12 mouse cellular contexts compared by ENCODE assay signal in genomic region chr8:57966676-57967075, GRCm38 (mm10).
DNase-seq lines count a peak whose midpoint lies in the region; ATAC-seq and TF ChIP-seq lines count a peak whose summit lies in the region.
"Had no signal": no experiment of that assay in that cellular context is flagged by ENCODE, and none has a peak within 500 bp of the region (broad histone marks: within the 10 kb centered on the region; RNA-seq: fewer than 3 reads in every experiment).

No protein-coding gene starts in this region.

- H3K4me3 ChIP-seq in forebrain, embryonic 11.5 days (ENCODE audit: low read depth, low read length), result no peak overlapping the region
- no peak overlapping the region for H3K4me3 ChIP-seq in forebrain, embryonic 15.5 days
- H3K4me3 ChIP-seq in liver, adult 2 months (ENCODE audit: insufficient read depth, low read depth, low read length), result no peak overlapping the region
- H3K4me3 ChIP-seq in ES-E14 (ENCODE audit: insufficient read depth in 1 of 2, low read depth in 1 of 2, low read length in 2 of 2, poor library complexity in 1 of 2, severe bottlenecking in 1 of 2), result no peak overlapping the region
- H3K4me3 ChIP-seq in limb, embryonic 10.5 days, result no peak overlapping the region
- H3K4me3 ChIP-seq in intestine, embryonic 16.5 days (ENCODE audit: low read length), result no peak overlapping the region
- H3K4me3 ChIP-seq: embryonic facial prominence, embryonic 12.5 days; limb, embryonic 15.5 days had no signal

- H3K36me3 ChIP-seq in forebrain, embryonic 11.5 days (ENCODE audit: control insufficient read depth, insufficient read depth, low read length), result no peaks in the 10 kb centered on the region
- no peaks in the 10 kb centered on the region for H3K36me3 ChIP-seq in forebrain, embryonic 15.5 days
- H3K36me3 ChIP-seq in liver, adult 2 months (ENCODE audit: control insufficient read depth, insufficient read depth, low read length), result no peaks in the 10 kb centered on the region
- no peaks in the 10 kb centered on the region for H3K36me3 ChIP-seq in ES-E14 (ENCODE audit: control insufficient read depth, insufficient read depth, low read length, poor library complexity, severe bottlenecking)
- H3K36me3 ChIP-seq in limb, embryonic 10.5 days, result no peaks in the 10 kb centered on the region
- no peaks in the 10 kb centered on the region for H3K36me3 ChIP-seq in intestine, embryonic 16.5 days (ENCODE audit: control insufficient read depth, insufficient read depth, low read length)
- H3K36me3 ChIP-seq: embryonic facial prominence, embryonic 12.5 days; G1E; limb, embryonic 15.5 days had no signal

- 19% methylated on average over 6 of the region's 6 CpGs for WGBS in forebrain, embryonic 11.5 days
- 17% methylated on average over 6 of the region's 6 CpGs for WGBS in forebrain, embryonic 15.5 days
- 21% methylated on average over 6 of the region's 6 CpGs for WGBS in liver, adult 2 months
- WGBS in limb, embryonic 10.5 days, result 28% methylated on average over 6 of the region's 6 CpGs
- WGBS in intestine, embryonic 16.5 days, result 26% methylated on average over 6 of the region's 6 CpGs

- H3K27me3 ChIP-seq in forebrain, embryonic 11.5 days (ENCODE audit: control insufficient read depth, insufficient read depth, low read length), result no peaks in the 10 kb centered on the region
- no peaks in the 10 kb centered on the region for H3K27me3 ChIP-seq in forebrain, embryonic 15.5 days
- no peaks in the 10 kb centered on the region for H3K27me3 ChIP-seq in liver, adult 2 months (ENCODE audit: control insufficient read depth, insufficient read depth, low read length)
- H3K27me3 ChIP-seq in limb, embryonic 10.5 days (ENCODE audit: low read depth, poor library complexity, severe bottlenecking), result no peaks in the 10 kb centered on the region
- no peaks in the 10 kb centered on the region for H3K27me3 ChIP-seq in intestine, embryonic 16.5 days (replicated peaks; ENCODE audit: control insufficient read depth, insufficient read depth, low read length)
- H3K27me3 ChIP-seq: embryonic facial prominence, embryonic 12.5 days; limb, embryonic 15.5 days had no signal

- no peaks in the 10 kb centered on the region for H3K9me3 ChIP-seq in forebrain, embryonic 11.5 days (ENCODE audit: control insufficient read depth, low read length)
- no peaks in the 10 kb centered on the region for H3K9me3 ChIP-seq in forebrain, embryonic 15.5 days
- no peaks in the 10 kb centered on the region for H3K9me3 ChIP-seq in ES-E14 (ENCODE audit: control insufficient read depth, insufficient read depth, low read depth, low read length)
- H3K9me3 ChIP-seq in limb, embryonic 10.5 days (replicated peaks), result no peaks in the 10 kb centered on the region
- H3K9me3 ChIP-seq in intestine, embryonic 16.5 days (ENCODE audit: control insufficient read depth, low read length), result no peaks in the 10 kb centered on the region
- H3K9me3 ChIP-seq: embryonic facial prominence, embryonic 12.5 days; G1E; limb, embryonic 15.5 days had no signal

- in situ Hi-C loops in ES-E14 (cut with MboI; ENCODE audit: low sequenced_read_pairs in 2 of 2, unreplicated experiment in 2 of 2), result no loop called here

- H3K79me2 ChIP-seq in liver, adult 2 months (ENCODE audit: control insufficient read depth, insufficient read depth, low read length), result no peaks in the 10 kb centered on the region

- no peak overlapping the region for H3K27ac ChIP-seq in forebrain, embryonic 11.5 days (ENCODE audit: low read depth, low read length)
- H3K27ac ChIP-seq in forebrain, embryonic 15.5 days (replicated peaks), result no peak overlapping the region
- no peak overlapping the region for H3K27ac ChIP-seq in liver, adult 2 months (replicated peaks; ENCODE audit: insufficient read depth, low read depth, low read length)
- no peak overlapping the region for H3K27ac ChIP-seq in ES-E14 (ENCODE audit: insufficient read depth, low read depth, low read length, poor library complexity, severe bottlenecking)
- no peak overlapping the region for H3K27ac ChIP-seq in limb, embryonic 10.5 days
- H3K27ac ChIP-seq in intestine, embryonic 16.5 days (ENCODE audit: low read length), result no peak overlapping the region
- H3K27ac ChIP-seq: embryonic facial prominence, embryonic 12.5 days; limb, embryonic 15.5 days had no signal

- TF ChIP-seq POLR2A in liver, adult 2 months (IDR thresholded peaks at IDR 0.05; ENCODE audit: extremely low read depth, insufficient read depth, low read length), result no peak

- ATAC-seq in forebrain, embryonic 11.5 days (replicated peaks; ENCODE audit: low FRiP score), result 0 out of 2 replicates have a peak, but pooled peaks have one; percentile 22
- ATAC-seq in forebrain, embryonic 15.5 days (replicated peaks), result no peak
- ATAC-seq in intestine, embryonic 16.5 days, result no peak

- no peak overlapping the region for H3K4me2 ChIP-seq in forebrain, embryonic 11.5 days (ENCODE audit: low read depth, low read length, severe bottlenecking)
- no peak overlapping the region for H3K4me2 ChIP-seq in forebrain, embryonic 15.5 days (replicated peaks)
- no peak overlapping the region for H3K4me2 ChIP-seq in intestine, embryonic 16.5 days (ENCODE audit: low read depth, low read length)
- H3K4me2 ChIP-seq: embryonic facial prominence, embryonic 12.5 days; limb, embryonic 15.5 days had no signal

- no peaks in the 10 kb centered on the region for H3K4me1 ChIP-seq in forebrain, embryonic 11.5 days (replicated peaks; ENCODE audit: control insufficient read depth, insufficient read depth, low read length)
- peaks cover 14% of the 10 kb centered on the region; the same call in 1 of the 2 replicates for H3K4me1 ChIP-seq in forebrain, embryonic 15.5 days
- H3K4me1 ChIP-seq in liver, adult 2 months (ENCODE audit: control insufficient read depth, insufficient read depth, low read length), result no peaks in the 10 kb centered on the region
- no peaks in the 10 kb centered on the region for H3K4me1 ChIP-seq in ES-E14 (ENCODE audit: control insufficient read depth in 2 of 2, insufficient read depth in 2 of 2, low read length in 2 of 2, poor library complexity in 1 of 2)
- peaks cover 15% of the 10 kb centered on the region for H3K4me1 ChIP-seq in limb, embryonic 10.5 days
- H3K4me1 ChIP-seq in intestine, embryonic 16.5 days (ENCODE audit: control insufficient read depth, insufficient read depth, low read length), result no peaks in the 10 kb centered on the region
- H3K4me1 ChIP-seq: limb, embryonic 15.5 days had no signal

- peak; percentile 13; the same call in 1 of the 2 replicates for TF ChIP-seq CTCF in liver, adult 2 months (IDR thresholded peaks at IDR 0.05; ENCODE audit: low read depth, low read length)

- no peak overlapping the region for H3K9ac ChIP-seq in forebrain, embryonic 11.5 days (ENCODE audit: low read length)
- H3K9ac ChIP-seq in forebrain, embryonic 15.5 days (replicated peaks), result no peak overlapping the region
- H3K9ac ChIP-seq in liver, adult 2 months (ENCODE audit: low read depth, low read length), result no peak overlapping the region
- H3K9ac ChIP-seq in ES-E14 (ENCODE audit: insufficient read depth, low read depth, low read length, poor library complexity, severe bottlenecking), result no peak overlapping the region
- no peak overlapping the region for H3K9ac ChIP-seq in intestine, embryonic 16.5 days (ENCODE audit: low read depth, low read length)
- H3K9ac ChIP-seq: embryonic facial prominence, embryonic 12.5 days; limb, embryonic 15.5 days had no signal

- peak; percentile 67 for DNase-seq in forebrain, embryonic 11.5 days (ENCODE audit: low spot score)
- no peak for DNase-seq in liver, adult 2 months (ENCODE audit: extremely low read depth, low read depth, low spot score)
- no peak for DNase-seq in liver
- peak; percentile 33 for DNase-seq in ES-E14 (ENCODE audit: low read depth, low spot score)
- DNase-seq in limb, embryonic 10.5 days (ENCODE audit: low spot score), result peak; percentile 48
- DNase-seq in Muller cell, postnatal 12 days (ENCODE audit: inconsistent ontology term), result no peak
- DNase-seq: heart, postnatal 10 days had no signal

TF ChIP-seq in ES-E14, 5 proteins besides CTCF, POLR2A, EP300 and RAD21:
- TF ChIP-seq ZC3H11A (IDR thresholded peaks at IDR 0.05; ENCODE audit: borderline replicate concordance, low read depth, low read length) (peak; percentile 8; the same call in 1 of the 2 replicates), ZNF384 (IDR thresholded peaks at IDR 0.05; ENCODE audit: low read depth, low read length) (no peak)
TF ChIP-seq in ES-E14: peak in this region for 1.

Comparison
In these comparisons a context has a peak if more than half of its experiments do, and no peak if none do; other contexts are left out.
1. DNase-seq: peak in forebrain, embryonic 11.5 days (single experiment), ES-E14 (single experiment) and limb, embryonic 10.5 days (single experiment); none in liver, adult 2 months (single experiment), liver (single experiment) and Muller cell, postnatal 12 days (single experiment).